In the genomic region with DNA sequence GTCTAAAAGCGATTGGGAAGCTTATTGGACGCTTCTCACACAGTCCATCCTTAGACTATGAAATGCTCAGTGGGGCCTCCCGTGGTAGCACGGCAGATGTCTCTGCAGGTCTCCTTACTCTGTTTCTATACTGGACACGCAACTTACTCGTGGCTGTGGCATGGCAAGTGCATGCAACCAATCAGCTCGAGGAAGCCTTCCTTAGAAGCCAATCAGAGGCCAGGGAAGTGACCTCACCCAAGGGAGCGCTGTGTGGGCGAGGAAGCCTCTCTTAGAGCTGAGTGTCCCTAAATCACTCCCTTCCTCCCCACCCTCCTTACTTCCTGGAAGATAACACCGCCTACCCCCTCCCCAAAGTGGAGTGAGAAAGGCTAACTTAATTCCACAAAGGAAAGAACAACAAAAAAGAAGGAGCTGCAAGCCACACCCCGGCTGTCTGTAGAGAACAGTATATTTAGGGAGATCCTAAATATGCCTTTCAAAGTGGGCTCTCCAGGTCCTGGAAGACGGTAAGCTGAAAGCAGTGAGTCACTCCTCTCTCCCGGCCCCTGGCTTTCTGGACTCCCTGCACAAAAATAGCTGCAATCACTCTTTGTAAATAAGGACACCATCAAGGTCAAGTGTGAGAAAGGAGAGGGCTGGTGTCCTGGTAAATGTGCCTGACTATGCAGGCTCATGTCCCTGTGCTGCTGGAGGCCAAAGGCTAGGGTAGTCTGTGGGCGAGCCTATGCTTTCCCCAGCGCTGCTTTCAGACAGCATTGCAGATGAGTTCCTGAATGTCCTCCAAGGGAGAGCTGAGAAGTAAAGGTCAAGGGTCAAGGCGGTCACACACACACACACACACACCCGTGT, we compare ENCODE assay signal across 8 mouse cellular contexts. TPM values are rescaled to one million over a fixed set of nuclear protein-coding genes. Genes with fewer than 3 reads are reported as not detected.
DNase-seq lines count a peak whose midpoint lies in the region; ATAC-seq and TF ChIP-seq lines count a peak whose summit lies in the region.

A gene (plus strand): TSS at position 295 of the 852 bp plus-strand sequence.

- TF ChIP-seq CTCF in liver, embryonic 14.5 days (IDR thresholded peaks at IDR 0.05; ENCODE audit: low read depth) = peak; percentile 27; the same call in 1 of the 2 replicates
- peak; percentile 36; the same call in 1 of the 2 replicates for TF ChIP-seq CTCF in stomach, postnatal 0 days (IDR thresholded peaks at IDR 0.05; ENCODE audit: low read depth)

- ATAC-seq in heart, embryonic 14.5 days (ENCODE audit: insufficient number of reproducible peaks, insufficient read depth, low FRiP score, low read depth) = peak; percentile 92
- peak; percentile 86 for ATAC-seq in liver, embryonic 14.5 days (ENCODE audit: insufficient read depth)
- peak; percentile 87 for ATAC-seq in stomach, postnatal 0 days (ENCODE audit: low FRiP score, low TSS enrichment)

- peak within 1 kb of the TSS; percentile 100 for H3K27ac ChIP-seq in heart, embryonic 14.5 days (replicated peaks in 1 of 2; ENCODE audit: control insufficient read depth in 1 of 2, insufficient read depth in 1 of 2, low read depth in 2 of 2, low read length in 2 of 2)
- peak within 1 kb of the TSS; percentile 42 for H3K27ac ChIP-seq in liver, embryonic 14.5 days
- H3K27ac ChIP-seq in stomach, postnatal 0 days (replicated peaks) = peak within 1 kb of the TSS; percentile 99

- H3K4me1 ChIP-seq in heart, embryonic 14.5 days (ENCODE audit: control insufficient read depth in 2 of 2, insufficient read depth in 2 of 2, low read length in 2 of 2) = peaks cover 38 to 69% of the 10 kb centered on the region in 2 experiments
- H3K4me1 ChIP-seq in liver, embryonic 14.5 days (replicated peaks; ENCODE audit: control insufficient read depth in 2 of 2, insufficient read depth in 2 of 2, low read length in 1 of 2) = peaks cover 13 to 26% of the 10 kb centered on the region in 2 experiments
- peaks cover 22% of the 10 kb centered on the region for H3K4me1 ChIP-seq in stomach, postnatal 0 days (replicated peaks; ENCODE audit: control insufficient read depth, insufficient read depth)

- 7% methylated on average over 17 of the region's 17 CpGs for WGBS in heart, embryonic 14.5 days
- 14% methylated on average over 17 of the region's 17 CpGs for whole genome bisulfite sequencing in liver, embryonic 14.5 days (ENCODE audit: insufficient replicate concordance)
- WGBS in stomach, postnatal 0 days = 11% methylated on average over 17 of the region's 17 CpGs

- H3K4me3 ChIP-seq in heart, embryonic 14.5 days (ENCODE audit: control insufficient read depth in 1 of 2, insufficient read depth in 1 of 2, low read depth in 1 of 2, low read length in 2 of 2) = peak within 1 kb of the TSS; percentile 28 to 33
- H3K4me3 ChIP-seq in liver, embryonic 14.5 days (ENCODE audit: insufficient read depth in 1 of 2, low read depth in 2 of 2, low read length in 2 of 2) = peak within 1 kb of the TSS; percentile 43 to 45
- no peak within 1 kb of the TSS for H3K4me3 ChIP-seq in stomach, postnatal 0 days (ENCODE audit: low read depth, low read length)

- H3K27me3 ChIP-seq in heart, embryonic 14.5 days (ENCODE audit: control insufficient read depth, insufficient read depth, low read length) = no peaks in the 10 kb centered on the region
- H3K27me3 ChIP-seq in liver, embryonic 14.5 days (ENCODE audit: control insufficient read depth, insufficient read depth, low read length) = no peaks in the 10 kb centered on the region
- H3K27me3 ChIP-seq in stomach, postnatal 0 days (ENCODE audit: control insufficient read depth, insufficient read depth, low read length) = no peaks in the 10 kb centered on the region

- no peak for TF ChIP-seq EP300 in liver, embryonic 14.5 days (IDR thresholded peaks at IDR 0.05; ENCODE audit: low read depth)
- TF ChIP-seq EP300 in stomach, postnatal 0 days (optimal IDR thresholded peaks at IDR 0.05) = peak; percentile 83

- H3K9me3 ChIP-seq in heart, embryonic 14.5 days (ENCODE audit: control insufficient read depth, low read length) = no peaks in the 10 kb centered on the region
- H3K9me3 ChIP-seq in liver, embryonic 14.5 days (ENCODE audit: control insufficient read depth, low read length) = no peaks in the 10 kb centered on the region
- H3K9me3 ChIP-seq in stomach, postnatal 0 days (ENCODE audit: control insufficient read depth, low read length) = no peaks in the 10 kb centered on the region

- H3K4me2 ChIP-seq in heart, embryonic 14.5 days (ENCODE audit: low read length) = peak within 1 kb of the TSS; percentile 61
- H3K4me2 ChIP-seq in liver, embryonic 14.5 days (ENCODE audit: low read depth) = peak within 1 kb of the TSS; percentile 65
- peak within 1 kb of the TSS; percentile 47 for H3K4me2 ChIP-seq in stomach, postnatal 0 days (replicated peaks; ENCODE audit: low read depth)

- H3K36me3 ChIP-seq in heart, embryonic 14.5 days (ENCODE audit: control insufficient read depth, insufficient read depth, low read length) = no peaks in the 10 kb centered on the region
- H3K36me3 ChIP-seq in liver, embryonic 14.5 days (replicated peaks; ENCODE audit: control insufficient read depth, insufficient read depth, low read depth) = no peaks in the 10 kb centered on the region
- no peaks in the 10 kb centered on the region for H3K36me3 ChIP-seq in stomach, postnatal 0 days (ENCODE audit: control insufficient read depth, insufficient read depth, low read length)

- DNase-seq in CD8-positive naive resting alpha-beta T cell, adult 2 months (ENCODE audit: low read depth in 2 of 2, low spot score in 2 of 2) = peak; percentile 55 to 68
- peak; percentile 57 for DNase-seq in c-Kit-negative CD71-positive TER-119-positive erythroid progenitor cells, embryonic 14.5 days (ENCODE audit: low read depth, low spot score)
- DNase-seq in fibroblast of lung, adult 2 months (ENCODE audit: low read depth) = peak; percentile 73
- DNase-seq in kidney, postnatal 14 days = peak; percentile 93
- DNase-seq in liver, embryonic 14.5 days (ENCODE audit: low read depth in 3 of 3, low spot score in 3 of 3) = peak; percentile 68 to 85 (median 70)
- DNase-seq in neural tube, embryonic 10.5 days (ENCODE audit: extremely low spot score, low spot score) = peak; percentile 85
- DNase-seq in stomach, postnatal 0 days (ENCODE audit: low spot score) = peak; percentile 93

- H3K9ac ChIP-seq in heart, embryonic 14.5 days (ENCODE audit: low read length) = peak within 1 kb of the TSS; percentile 65
- peak within 1 kb of the TSS; percentile 28 for H3K9ac ChIP-seq in liver, embryonic 14.5 days (replicated peaks)
- H3K9ac ChIP-seq in stomach, postnatal 0 days (ENCODE audit: low read length) = peak within 1 kb of the TSS; percentile 61

RNA-seq across cellular contexts. Expression of the gene that starts here (rescaled TPM):
- 0.68 and 0.81 TPM in 2 replicates for polyA plus RNA-seq in heart, embryonic 14.5 days (2014; fragmentation: Nextera tagmentation; extraction: Ambion mirVana)
- not detected in 2 replicates for polyA plus RNA-seq in liver, embryonic 14.5 days (2012; rRNA removed)
- not detected in 2 replicates for polyA plus RNA-seq in liver, embryonic 14.5 days (2014; fragmentation: Nextera tagmentation; extraction: Ambion mirVana)
- 0.18 and 0.46 TPM in 2 replicates for polyA plus RNA-seq in stomach, postnatal 0 days (2015; fragmentation: Nextera tagmentation; extraction: Ambion mirVana)

Comparison
In these comparisons a context has a peak if more than half of its experiments do, and no peak if none do; other contexts are left out.
1. Peak in ATAC-seq, H3K4me3 ChIP-seq, H3K27ac ChIP-seq, H3K9ac ChIP-seq and H3K4me2 ChIP-seq in heart, embryonic 14.5 days; RNA of the gene not detected or under 1 TPM.
2. Peak in DNase-seq, ATAC-seq, H3K4me3 ChIP-seq, H3K27ac ChIP-seq, H3K9ac ChIP-seq and H3K4me2 ChIP-seq in liver, embryonic 14.5 days; RNA of the gene not detected or under 1 TPM.
3. Peak in DNase-seq, ATAC-seq, H3K27ac ChIP-seq, H3K9ac ChIP-seq and H3K4me2 ChIP-seq in stomach, postnatal 0 days; RNA of the gene not detected or under 1 TPM.
4. H3K27ac ChIP-seq: peak in every context shown above with its lines; median percentile 100 in heart, embryonic 14.5 days; 99 in stomach, postnatal 0 days; 42 in liver, embryonic 14.5 days.